ENCODE assay signal across 11 mouse cellular contexts in the genomic region with DNA sequence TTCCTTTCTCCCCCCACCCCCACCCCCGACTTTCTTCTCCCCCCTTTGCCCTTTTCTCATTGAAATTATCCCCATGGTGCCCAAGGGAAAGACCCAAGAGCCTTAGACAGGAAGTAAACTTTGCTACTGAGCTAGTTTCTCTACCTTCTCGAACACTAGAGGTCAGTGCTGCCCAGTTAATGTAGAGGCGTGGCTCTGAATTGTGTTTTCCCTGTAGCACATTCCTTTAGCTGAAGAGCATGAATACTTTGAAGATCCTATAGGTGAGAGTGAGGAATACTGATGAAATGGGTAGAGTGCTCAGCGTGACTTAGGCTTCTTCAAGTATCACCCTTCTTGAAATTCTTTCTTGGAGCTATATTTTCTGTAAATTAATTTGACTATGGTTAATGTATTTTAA. TPM values are rescaled to one million over a fixed set of nuclear protein-coding genes. Genes with fewer than 3 reads are reported as not detected.
DNase-seq lines count a peak whose midpoint lies in the region; ATAC-seq and TF ChIP-seq lines count a peak whose summit lies in the region.
"Had no signal": no experiment of that assay in that cellular context is flagged by ENCODE, and none has a peak within 500 bp of the region (broad histone marks: within the 10 kb centered on the region; RNA-seq: fewer than 3 reads in every experiment).

No protein-coding gene starts in this region.

- no peak for DNase-seq in heart, adult 2 months
- peak; percentile 47 for DNase-seq in R1 (ENCODE audit: low read depth, low spot score)
- peak; percentile 46 to 47 for DNase-seq in left cerebral cortex, adult 2 months (ENCODE audit: extremely low spot score in 1 of 2, low spot score in 2 of 2)
- peak; percentile 61 for DNase-seq in right cerebral cortex, adult 18-20 months

- no peak overlapping the region for H3K4me2 ChIP-seq in heart, embryonic 11.5 days
- no peak overlapping the region for H3K4me2 ChIP-seq in forebrain, embryonic 16.5 days (ENCODE audit: low read length)
- no peak overlapping the region for H3K4me2 ChIP-seq in intestine, embryonic 16.5 days (ENCODE audit: low read depth, low read length)

- H3K4me3 ChIP-seq in heart, adult 2 months, result no peak overlapping the region
- no peak overlapping the region for H3K4me3 ChIP-seq in heart, embryonic 11.5 days (ENCODE audit: low read depth, low read length)
- H3K4me3 ChIP-seq in forebrain, embryonic 16.5 days (replicated peaks; ENCODE audit: low read length), result peak overlapping the region; percentile 7; the same call in 1 of the 2 replicates
- peak overlapping the region; percentile 44 for H3K4me3 ChIP-seq in left cerebral cortex, adult 2 months
- no peak overlapping the region for H3K4me3 ChIP-seq in intestine, embryonic 16.5 days (ENCODE audit: low read length)
- H3K4me3 ChIP-seq: erythroblast, embryonic 14.5 days had no signal

- 2% methylated on average over 4 of the region's 4 CpGs for WGBS in heart, adult 2 months
- WGBS in heart, embryonic 11.5 days (ENCODE audit: insufficient replicate concordance), result 10% methylated on average over 4 of the region's 4 CpGs
- 8% methylated on average over 4 of the region's 4 CpGs for WGBS in forebrain, embryonic 16.5 days
- 7% methylated on average over 4 of the region's 4 CpGs for WGBS in intestine, embryonic 16.5 days

- no peaks in the 10 kb centered on the region for H3K27me3 ChIP-seq in heart, adult 2 months (ENCODE audit: control insufficient read depth, insufficient read depth, low read length)
- no peaks in the 10 kb centered on the region for H3K27me3 ChIP-seq in heart, embryonic 11.5 days (ENCODE audit: control insufficient read depth, insufficient read depth, low read length)
- H3K27me3 ChIP-seq in forebrain, embryonic 16.5 days (replicated peaks; ENCODE audit: control insufficient read depth, insufficient read depth, low read length), result no peaks in the 10 kb centered on the region
- no peaks in the 10 kb centered on the region for H3K27me3 ChIP-seq in intestine, embryonic 16.5 days (replicated peaks; ENCODE audit: control insufficient read depth, insufficient read depth, low read length)
- H3K27me3 ChIP-seq: CH12.LX had no signal

- no peaks in the 10 kb centered on the region for H3K9me3 ChIP-seq in heart, embryonic 11.5 days (replicated peaks; ENCODE audit: control insufficient read depth, low read length)
- no peaks in the 10 kb centered on the region for H3K9me3 ChIP-seq in forebrain, embryonic 16.5 days (ENCODE audit: control insufficient read depth, low read length)
- H3K9me3 ChIP-seq in intestine, embryonic 16.5 days (ENCODE audit: control insufficient read depth, low read length), result no peaks in the 10 kb centered on the region

- intact Hi-C loops in heart, adult 2 months (cut with DNase I), result no loop called here
- intact Hi-C loops in left cerebral cortex, adult 2 months (cut with DNase I), result loop anchor here (5.0 to 10.0 kb wide), 3 partner anchors 441 to 1111 kb away; no protein-coding TSS in a partner anchor

- TF ChIP-seq POLR2A in heart, adult 2 months (IDR thresholded peaks at IDR 0.05; ENCODE audit: insufficient read depth, low read depth, low read length), result no peak

- no peak overlapping the region for H3K27ac ChIP-seq in heart, adult 2 months
- no peak overlapping the region for H3K27ac ChIP-seq in heart, embryonic 11.5 days (ENCODE audit: low read depth, low read length)
- H3K27ac ChIP-seq in forebrain, embryonic 16.5 days (ENCODE audit: low read length), result no peak overlapping the region
- no peak overlapping the region for H3K27ac ChIP-seq in left cerebral cortex, adult 2 months
- H3K27ac ChIP-seq in intestine, embryonic 16.5 days (ENCODE audit: low read length), result no peak overlapping the region

- H3K4me1 ChIP-seq in heart, adult 2 months (ENCODE audit: control insufficient read depth, insufficient read depth, low read length), result no peaks in the 10 kb centered on the region
- no peaks in the 10 kb centered on the region for H3K4me1 ChIP-seq in heart, embryonic 11.5 days (ENCODE audit: control insufficient read depth, insufficient read depth, low read length)
- 0 out of 2 replicates have a peak, but pooled peaks cover 2% of the 10 kb centered on the region for H3K4me1 ChIP-seq in forebrain, embryonic 16.5 days (replicated peaks; ENCODE audit: control insufficient read depth, insufficient read depth, low read length)
- H3K4me1 ChIP-seq in intestine, embryonic 16.5 days (ENCODE audit: control insufficient read depth, insufficient read depth, low read length), result no peaks in the 10 kb centered on the region

- TF ChIP-seq EP300 in heart, adult 2 months (IDR thresholded peaks at IDR 0.05; ENCODE audit: insufficient read depth, low read depth, low read length), result no peak

- no peaks in the 10 kb centered on the region for H3K36me3 ChIP-seq in heart, adult 2 months (ENCODE audit: control insufficient read depth, insufficient read depth, low read length)
- H3K36me3 ChIP-seq in heart, embryonic 11.5 days (ENCODE audit: control insufficient read depth, insufficient read depth, low read length), result no peaks in the 10 kb centered on the region
- H3K36me3 ChIP-seq in forebrain, embryonic 16.5 days (ENCODE audit: control insufficient read depth, insufficient read depth), result no peaks in the 10 kb centered on the region
- H3K36me3 ChIP-seq in intestine, embryonic 16.5 days (ENCODE audit: control insufficient read depth, insufficient read depth, low read length), result no peaks in the 10 kb centered on the region

- ATAC-seq in heart, embryonic 11.5 days (replicated peaks; ENCODE audit: insufficient number of reproducible peaks, low FRiP score, low TSS enrichment), result no peak
- ATAC-seq in forebrain, embryonic 16.5 days, result peak; percentile 49
- ATAC-seq in intestine, embryonic 16.5 days, result no peak
- ATAC-seq in monocyte, adult 5-6 weeks (replicated peaks; ENCODE audit: insufficient number of reproducible peaks, low FRiP score, low TSS enrichment, poor library complexity, severe bottlenecking), result no peak

- no peak overlapping the region for H3K9ac ChIP-seq in heart, adult 2 months (ENCODE audit: low read depth, low read length)
- no peak overlapping the region for H3K9ac ChIP-seq in heart, embryonic 11.5 days (ENCODE audit: low read depth, low read length)
- no peak overlapping the region for H3K9ac ChIP-seq in forebrain, embryonic 16.5 days (replicated peaks; ENCODE audit: low read depth, low read length)
- H3K9ac ChIP-seq in intestine, embryonic 16.5 days (ENCODE audit: low read depth, low read length), result no peak overlapping the region

- H3K79me2 ChIP-seq in heart, adult 2 months (replicated peaks; ENCODE audit: control insufficient read depth, insufficient read depth, low read length), result no peaks in the 10 kb centered on the region

- TF ChIP-seq CTCF in heart, adult 2 months (IDR thresholded peaks at IDR 0.05), result peak; percentile 50
- TF ChIP-seq CTCF in left cerebral cortex, adult 2 months (IDR thresholded peaks at IDR 0.05), result peak; percentile 56

RNA-seq across cellular contexts. Expression of gene Cntnap5b, which starts 1.6 kb away (rescaled TPM):
- under 1 TPM; 0.30 to 0.42 TPM for total RNA-seq in heart, adult 2 months (2021)
- polyA plus RNA-seq in heart, adult 2 months (2012; rRNA removed), result not detected in 2 replicates
- not detected in 2 replicates for polyA plus RNA-seq in heart, embryonic 11.5 days (2014; fragmentation: Nextera tagmentation; extraction: Ambion mirVana)
- polyA plus RNA-seq in forebrain, embryonic 16.5 days (2015; fragmentation: Nextera tagmentation; extraction: Ambion mirVana), result 1.5 and 2.4 TPM in 2 replicates
- total RNA-seq in left cerebral cortex, adult 2 months (2021), result 10 to 100 TPM; 18.9 to 22.0 TPM
- not detected in 2 replicates for polyA plus RNA-seq in intestine, embryonic 16.5 days (2015; fragmentation: Nextera tagmentation; extraction: Ambion mirVana)
- total RNA-seq in monocyte, adult 5-6 weeks (2017), result not detected in 3 replicates
- total RNA-seq: CH12.LX had no signal
- polyA plus RNA-seq: erythroblast, embryonic 14.5 days; liver, embryonic 16.5 days had no signal

Comparison
In these comparisons a context has a peak if more than half of its experiments do, and no peak if none do; other contexts are left out.
1. DNase-seq: peak in R1 (single experiment), left cerebral cortex, adult 2 months (2 of 2) and right cerebral cortex, adult 18-20 months (single experiment); none in heart, adult 2 months (0 of 2).
2. H3K4me3 ChIP-seq: peak in forebrain, embryonic 16.5 days (single experiment) and left cerebral cortex, adult 2 months (single experiment); none in heart, adult 2 months (single experiment), heart, embryonic 11.5 days (single experiment) and intestine, embryonic 16.5 days (single experiment).